Comparison of ENCODE assay signal across 14 mouse cellular contexts in the genomic region with DNA sequence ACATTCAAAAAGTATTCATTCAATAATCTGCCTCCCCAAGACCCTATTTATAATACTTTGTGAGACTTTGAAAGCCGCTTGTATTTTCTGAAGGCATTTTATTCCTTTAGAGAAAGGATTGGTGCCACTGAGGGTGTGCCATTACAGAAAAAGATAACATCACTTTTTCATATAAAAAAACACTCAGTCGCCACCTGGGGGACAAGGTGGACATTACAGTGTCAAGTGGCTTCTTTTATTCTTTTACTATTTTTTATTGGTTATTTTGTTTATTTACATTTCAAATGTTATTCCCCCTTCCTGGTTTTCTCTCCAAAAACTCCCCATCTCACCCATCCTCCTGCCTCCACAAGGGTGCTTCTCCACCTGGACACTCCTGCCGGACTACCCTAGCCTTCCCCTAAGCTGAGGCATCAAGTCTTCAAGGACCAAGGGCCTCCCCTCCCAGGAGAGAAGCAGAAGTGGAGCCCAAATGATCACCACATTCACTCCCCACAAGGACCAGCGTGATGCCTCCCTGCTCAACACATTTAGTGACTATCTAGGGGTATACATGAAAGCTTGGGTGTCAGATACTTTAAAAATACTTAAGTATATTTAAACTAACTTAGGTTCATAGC.
A peak's percentile ranks its signal among the peaks of the same experiment; 100 is the strongest.
DNase-seq lines count a peak whose midpoint lies in the region; ATAC-seq lines count a peak whose summit lies in the region.
"Had no signal": no experiment of that assay in that cellular context is flagged by ENCODE, and none has a peak within 500 bp of the region (broad histone marks: within the 10 kb centered on the region; RNA-seq: fewer than 3 reads in every experiment).

No protein-coding gene starts in this region.

- no peaks in the 10 kb centered on the region for H3K9me3 ChIP-seq in kidney, embryonic 16.5 days (ENCODE audit: low read length)
- H3K9me3 ChIP-seq: heart, embryonic 10.5 days had no signal

- no peak overlapping the region for H3K4me3 ChIP-seq in kidney, embryonic 16.5 days (ENCODE audit: low read length)
- H3K4me3 ChIP-seq: erythroblast, embryonic 14.5 days; heart, embryonic 10.5 days had no signal

- no peak for ATAC-seq in kidney, embryonic 16.5 days (ENCODE audit: low FRiP score, low TSS enrichment)
- ATAC-seq: activated CD4-positive, CD25-positive, alpha-beta regulatory T cell, adult 4 months had no signal

- H3K36me3 ChIP-seq in kidney, embryonic 16.5 days (ENCODE audit: insufficient read depth, low read length): no peaks in the 10 kb centered on the region
- H3K36me3 ChIP-seq: heart, embryonic 10.5 days had no signal

- no peak overlapping the region for H3K9ac ChIP-seq in kidney, embryonic 16.5 days (replicated peaks; ENCODE audit: low read length)

- H3K27me3 ChIP-seq in kidney, embryonic 16.5 days (ENCODE audit: insufficient read depth, low read length): 0 out of 2 replicates have a peak, but pooled peaks cover 3% of the 10 kb centered on the region

- H3K4me1 ChIP-seq in kidney, embryonic 16.5 days (ENCODE audit: insufficient read depth, low read length): no peaks in the 10 kb centered on the region
- H3K4me1 ChIP-seq: heart, embryonic 10.5 days had no signal

- 53% methylated on average over 4 of the region's 4 CpGs for WGBS in kidney, embryonic 16.5 days

- no peak overlapping the region for H3K27ac ChIP-seq in kidney, embryonic 16.5 days (ENCODE audit: low read length)
- H3K27ac ChIP-seq: heart, embryonic 10.5 days; macrophage had no signal

- DNase-seq in cerebellum, postnatal 10 days: peak; percentile 30 to 53
- DNase-seq in cerebellum, adult 18-20 months: no peak
- peak; percentile 3 for DNase-seq in kidney, postnatal 10 days
- peak; percentile 40 for DNase-seq in testis, postnatal 10 days (ENCODE audit: low spot score)
- DNase-seq in testis, postnatal 14 days (ENCODE audit: low spot score): no peak
- DNase-seq in spleen, adult 12 weeks (ENCODE audit: low spot score): no peak
- DNase-seq in spleen, adult 18-20 months: no peak
- DNase-seq: cerebellum, adult 2 months; kidney, adult 11 months had no signal

- H3K4me2 ChIP-seq in kidney, embryonic 16.5 days (replicated peaks; ENCODE audit: low read depth, low read length): no peak overlapping the region

Comparison
In these comparisons a context has a peak if more than half of its experiments do, and no peak if none do; other contexts are left out.
1. DNase-seq: peak in cerebellum, postnatal 10 days (2 of 2), kidney, postnatal 10 days (single experiment) and testis, postnatal 10 days (single experiment); none in cerebellum, adult 18-20 months (0 of 2), testis, postnatal 14 days (single experiment), spleen, adult 12 weeks (single experiment) and spleen, adult 18-20 months (0 of 2).